Mouse (Mus musculus) small intestine, adult 2 months (tissue): Measurements from ENCODE around the gene Snapc4. TPM values are rescaled to one million over a fixed set of nuclear protein-coding genes. Genes with fewer than 3 reads are reported as not detected.

Experiments used
- H3K27ac ChIP-seq: fragments of 200-500 bp; 2 replicates; pipeline ENCODE4 v1.5.1; 2012; ENCODE audit warnings: low read depth, low read length, control low read depth, inconsistent platforms; ENCODE audit not compliant: insufficient read depth
- H3K27me3 ChIP-seq: fragments of 200-500 bp; 2 replicates; pipeline ENCODE4 v1.6.1; 2012; ENCODE audit warnings: mild to moderate bottlenecking, moderate library complexity, low read length, inconsistent platforms; ENCODE audit not compliant: control insufficient read depth, insufficient read depth
- H3K36me3 ChIP-seq: fragments of 200-500 bp; 2 replicates; pipeline ENCODE4 v1.6.1; 2012; ENCODE audit warnings: mild to moderate bottlenecking, low read length, control low read depth, inconsistent platforms; ENCODE audit not compliant: control insufficient read depth, insufficient read depth
- H3K4me1 ChIP-seq: fragments of 200-500 bp; 2 replicates; pipeline ENCODE4 v1.6.1; 2012; ENCODE audit warnings: low read length, inconsistent platforms, mixed read lengths; ENCODE audit not compliant: control insufficient read depth, insufficient read depth, insufficient read length
- H3K4me3 ChIP-seq: fragments of 200-500 bp; 2 replicates; pipeline ENCODE4 v1.5.1; 2012; ENCODE audit warnings: low read depth, mild to moderate bottlenecking, control low read depth, inconsistent platforms, low read length, moderate library complexity
- CTCF ChIP-seq: fragments of 200-500 bp; IDR thresholded peaks from 2 replicates; pipeline ENCODE4 v1.5.1; 2012; ENCODE audit warnings: low read depth, mild to moderate bottlenecking, control low read depth, inconsistent platforms, low read length, moderate library complexity, mixed read lengths; ENCODE audit not compliant: insufficient replicate concordance, insufficient read length; ENCODE audit errors: extremely low read depth
- POLR2A ChIP-seq: fragments of 200-500 bp; IDR thresholded peaks from 2 replicates; pipeline ENCODE4 v1.6.1; 2012; ENCODE audit warnings: low read depth, mild to moderate bottlenecking, control low read depth, inconsistent platforms, low read length, moderate library complexity
- WGBS: fragments of 180-500 bp; shearing (Covaris S2); methylation state at CpG from one replicate; pipeline ENCODE4 v1.1.7; 2018; 5-methylcytosine and 5-hydroxymethylcytosine counted together
- polyA plus RNA-seq: library from polyadenylated mRNA; depleted of rRNA; stranded (reverse); fragments of >200 nt; gene quantifications from 2 replicates; pipeline ENCODE4 v1.2.3, GENCODE M21; 2012

Snapc4 gene
- polyA plus RNA-seq, 1 experiment = 20.4 TPM

DNA sequence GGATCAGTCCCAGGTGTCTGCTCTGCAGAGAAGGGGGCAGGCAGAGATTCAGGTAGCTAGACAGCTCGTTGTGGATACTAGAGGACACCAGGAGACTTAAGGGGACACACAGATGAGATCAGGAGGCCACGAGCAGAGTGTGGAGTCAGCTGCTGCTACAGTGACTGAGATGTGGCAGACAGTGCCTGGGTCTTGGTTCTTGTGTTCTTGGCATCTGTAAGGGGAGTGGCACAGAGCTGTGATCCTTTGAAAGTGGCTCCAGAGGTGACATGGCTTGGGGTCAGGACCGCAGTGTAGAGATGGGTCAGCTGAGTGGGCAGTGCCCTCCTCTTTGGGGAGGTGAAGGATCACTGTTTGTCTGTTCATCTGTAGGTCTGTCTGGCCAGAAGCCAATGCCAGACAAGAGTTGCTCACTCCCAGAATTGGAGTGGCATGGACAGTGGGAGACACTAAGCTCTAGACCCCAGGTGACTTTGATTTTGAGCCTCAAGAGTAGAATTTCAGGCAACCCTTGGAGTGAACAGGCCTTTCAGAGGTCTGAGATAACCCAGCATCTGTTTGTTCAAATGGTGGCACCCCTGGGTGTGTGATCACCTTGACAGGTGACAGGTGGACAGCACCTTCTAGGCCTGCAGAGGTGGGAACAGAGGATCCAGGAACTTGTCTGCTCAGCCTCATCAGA lies 62.3 kb downstream of the Snapc4 start:
- 86% methylated on average over 3 of the region's 3 CpGs for whole genome bisulfite sequencing
- no peak overlapping the region for H3K27ac ChIP-seq
- no peak overlapping the region for H3K4me3 ChIP-seq
- no peaks in the 10 kb centered on the region for H3K27me3 ChIP-seq
- no peaks in the 10 kb centered on the region for H3K36me3 ChIP-seq
- TF ChIP-seq POLR2A = no peak
- no peak for TF ChIP-seq CTCF
- no peaks in the 10 kb centered on the region; the same call in none of the 2 replicates for H3K4me1 ChIP-seq

DNA sequence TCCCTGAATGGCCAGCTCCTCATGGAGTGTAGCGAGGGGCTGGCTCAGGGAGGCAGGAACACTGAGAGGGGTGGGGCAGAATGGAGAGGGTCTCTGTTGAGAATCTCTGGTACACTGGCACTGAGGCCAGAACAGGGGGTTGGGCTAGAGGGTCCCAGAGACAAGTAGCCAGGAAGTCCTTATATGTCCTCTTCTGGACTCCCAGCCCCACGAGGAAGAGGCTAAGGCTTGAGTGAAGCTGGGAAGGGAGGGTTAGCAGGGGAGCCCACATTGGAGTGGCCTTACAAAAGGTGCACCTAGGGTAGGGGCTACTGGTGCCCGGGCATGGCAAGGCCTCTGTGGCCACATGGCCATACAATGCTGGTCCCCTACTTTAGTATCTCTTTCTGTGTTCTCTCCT lies 63.1 kb downstream of the Snapc4 start:
- no peaks in the 10 kb centered on the region for H3K27me3 ChIP-seq
- no peak overlapping the region for H3K27ac ChIP-seq
- no peaks in the 10 kb centered on the region; the same call in none of the 2 replicates for H3K4me1 ChIP-seq
- no peak for TF ChIP-seq CTCF
- no peak for TF ChIP-seq POLR2A
- no peak overlapping the region for H3K4me3 ChIP-seq
- WGBS = 74% methylated on average over 3 of the region's 3 CpGs
- no peaks in the 10 kb centered on the region for H3K36me3 ChIP-seq

DNA sequence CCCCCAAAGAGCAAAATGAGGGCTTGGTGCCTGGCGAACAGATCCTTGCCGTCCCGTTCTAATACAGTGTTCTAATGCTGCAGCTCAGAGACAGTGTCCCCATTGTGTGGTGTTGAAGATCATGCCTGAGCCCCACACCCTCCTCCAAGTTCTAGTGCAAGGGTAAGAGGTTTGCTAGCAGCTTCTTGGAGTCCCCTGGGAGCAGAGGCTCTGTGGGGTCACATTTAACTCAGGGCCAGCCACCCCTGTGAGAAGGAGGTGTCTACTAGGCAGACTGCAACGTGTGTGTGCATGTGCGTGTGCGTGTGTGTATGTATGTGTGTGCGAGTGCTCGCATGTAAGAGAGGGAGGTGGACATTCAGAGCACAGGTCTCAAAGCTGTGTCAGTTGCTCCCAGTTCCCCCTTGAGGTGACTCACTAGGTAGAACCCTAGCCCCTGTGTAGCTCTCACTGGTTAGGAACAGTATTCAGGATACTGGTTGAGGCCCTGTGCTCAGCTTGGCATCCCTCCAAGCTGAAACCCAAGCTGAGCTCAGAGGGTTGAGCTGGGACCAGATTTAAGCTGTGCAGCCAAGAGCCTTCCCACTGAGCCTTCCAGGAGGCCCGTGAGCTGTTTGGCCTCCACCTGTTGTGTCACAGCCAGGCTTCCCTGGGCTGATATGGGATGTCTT lies 63.7 kb downstream of the Snapc4 start:
- H3K4me1 ChIP-seq = no peaks in the 10 kb centered on the region; the same call in none of the 2 replicates
- no peak overlapping the region for H3K4me3 ChIP-seq
- H3K27me3 ChIP-seq = no peaks in the 10 kb centered on the region
- TF ChIP-seq CTCF = no peak
- no peak for TF ChIP-seq POLR2A
- H3K27ac ChIP-seq = no peak overlapping the region
- WGBS = 74% methylated on average over 9 of the region's 9 CpGs
- no peaks in the 10 kb centered on the region for H3K36me3 ChIP-seq

- Histone ChIP-seq H3K27me3 (no peaks in the 10 kb centered on the region), H3K4me3 (peak overlapping the region; percentile 74), H3K27ac (peak overlapping the region; percentile 18; the same call in 1 of the 2 replicates), H3K4me1 (no peaks in the 10 kb centered on the region; the same call in none of the 2 replicates), H3K36me3 (no peaks in the 10 kb centered on the region)
- 1% methylated on average over 11 of the region's 11 CpGs for WGBS
- TF ChIP-seq CTCF = no peak
- no peak for TF ChIP-seq POLR2A
These were observed 64.5 kb downstream of the Snapc4 start for GRCm38 (mm10) chr2:26315925-26316311.

DNA sequence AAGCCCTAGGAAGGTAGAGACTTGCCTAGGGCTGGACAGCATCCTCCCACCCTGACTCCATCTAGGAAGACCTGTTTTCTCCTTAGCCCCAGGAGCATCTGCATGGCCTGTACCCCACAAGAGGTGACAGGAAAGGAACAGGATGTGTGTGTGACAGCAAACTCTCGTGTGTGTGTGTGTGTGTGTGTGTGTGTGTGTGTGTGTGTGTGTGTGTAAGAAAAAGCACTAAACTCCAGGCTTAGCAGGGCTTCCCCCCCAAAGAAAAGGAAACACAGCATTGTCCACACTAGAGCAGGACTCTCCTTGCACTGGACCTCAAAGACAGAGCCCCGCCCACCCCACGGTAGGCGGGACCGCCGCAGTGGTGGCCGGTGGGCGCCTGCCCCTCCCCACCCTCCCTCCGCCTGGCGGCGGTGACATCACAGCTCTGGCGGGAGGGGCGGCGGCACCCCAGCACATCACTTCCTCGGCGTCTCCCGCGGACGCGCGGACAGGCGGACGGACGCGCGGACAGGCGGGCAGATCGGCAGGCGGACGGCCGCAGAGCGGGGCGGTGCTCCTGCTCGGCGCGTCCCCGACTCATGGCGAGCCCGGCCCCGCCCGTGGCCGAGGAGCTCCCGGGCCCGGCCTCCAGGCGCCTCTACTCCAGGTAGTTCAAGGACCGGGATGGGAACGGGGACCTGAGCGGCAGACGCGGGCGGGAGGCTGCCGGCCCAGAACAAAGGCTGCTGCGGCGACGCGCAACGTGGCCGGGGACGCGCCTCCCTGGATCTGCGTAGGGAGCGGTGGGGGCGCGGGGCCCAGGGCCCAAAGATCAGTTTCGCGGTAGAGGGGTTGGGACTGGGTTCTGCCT lies 65.2 kb downstream of the Snapc4 start, which contains the start of gene Gpsm1:
Gene Gpsm1, plus strand, starts transcription at position 444 of the 853 bp plus-strand sequence.
- no peaks in the 10 kb centered on the region for H3K27me3 ChIP-seq
- H3K36me3 ChIP-seq = no peaks in the 10 kb centered on the region
- under 1% methylated on average over 66 of the region's 66 CpGs for WGBS
- peak within 1 kb of the TSS; percentile 74 for H3K4me3 ChIP-seq
- no peaks in the 10 kb centered on the region; the same call in none of the 2 replicates for H3K4me1 ChIP-seq
- H3K27ac ChIP-seq = peak within 1 kb of the TSS; percentile 35
- TF ChIP-seq CTCF = no peak
- TF ChIP-seq POLR2A = peak; percentile 35; the same call in 1 of the 2 replicates

GRCm38 (mm10) chr2:26314281-26315071 lies 66.0 kb downstream of the Snapc4 start:
- Histone ChIP-seq H3K27me3 (no peaks in the 10 kb centered on the region), H3K36me3 (no peaks in the 10 kb centered on the region), H3K4me1 (no peaks in the 10 kb centered on the region; the same call in none of the 2 replicates), H3K27ac (peak overlapping the region; percentile 35; the same call in 1 of the 2 replicates), H3K4me3 (no peak overlapping the region)
- WGBS = 67% methylated on average over 13 of the region's 13 CpGs
- TF ChIP-seq POLR2A (no peak), CTCF (no peak)
